Mouse (Mus musculus) small intestine, adult 2 months (tissue): ENCODE results near the gene Tomm40l.

Source experiments
- CTCF ChIP-seq: fragments of 200-500 bp; IDR thresholded peaks from 2 replicates; pipeline ENCODE4 v1.5.1; 2012; ENCODE audit warnings: low read depth, mild to moderate bottlenecking, control low read depth, inconsistent platforms, low read length, moderate library complexity, mixed read lengths; ENCODE audit not compliant: insufficient replicate concordance, insufficient read length; ENCODE audit errors: extremely low read depth
- POLR2A ChIP-seq: fragments of 200-500 bp; IDR thresholded peaks from 2 replicates; pipeline ENCODE4 v1.6.1; 2012; ENCODE audit warnings: low read depth, mild to moderate bottlenecking, control low read depth, inconsistent platforms, low read length, moderate library complexity

DNA sequence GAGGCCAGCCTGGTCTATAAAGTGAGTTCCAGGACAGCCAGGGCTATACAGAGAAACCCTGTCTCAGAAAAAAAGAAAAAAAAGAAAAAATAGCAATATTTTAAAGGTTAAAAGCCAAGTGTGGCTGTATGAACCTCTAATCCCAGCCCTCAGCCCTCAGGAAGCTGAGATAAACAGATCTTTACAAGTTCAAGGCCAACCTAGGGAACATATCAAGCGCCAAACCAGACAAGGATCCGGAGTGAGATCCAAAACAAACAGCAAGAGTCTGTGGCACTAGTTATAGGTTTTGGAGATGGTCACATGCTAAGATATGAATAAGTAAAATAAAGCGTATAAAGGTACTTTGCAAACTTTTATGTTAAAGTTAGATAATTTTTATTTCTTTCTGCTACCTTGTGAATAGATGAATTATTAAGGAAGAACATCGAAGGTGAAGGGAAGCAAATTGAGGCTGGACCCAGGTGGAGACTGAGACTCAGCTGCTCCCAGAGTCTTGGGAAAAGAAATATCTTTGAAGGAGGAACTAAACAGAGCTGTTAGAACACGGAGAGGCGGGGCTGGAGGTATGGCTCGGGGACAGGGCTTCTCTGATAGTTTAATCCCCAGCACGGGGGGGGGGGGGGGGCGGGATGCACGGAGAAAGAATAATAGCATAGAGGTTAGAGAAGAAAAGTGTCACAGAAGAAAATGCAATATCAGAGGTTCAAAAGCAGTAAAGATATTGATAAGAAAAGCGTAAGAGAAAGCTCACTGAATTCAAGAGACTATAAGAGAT is 18.7 kb downstream of the Tomm40l start:
- no peak for TF ChIP-seq POLR2A
- TF ChIP-seq CTCF = no peak
